Mouse (Mus musculus) CH12.LX (cell line): ENCODE results near the gene Rab4a. TPM values are rescaled to one million over a fixed set of nuclear protein-coding genes. Genes with fewer than 3 reads are reported as not detected.

Experiments
- DNase-seq: peaks from one replicate; pipeline ENCODE4 v3.0.0-alpha.2; 2013; ENCODE audit errors: extremely low read depth
- H3K27ac ChIP-seq: 2 replicates; pipeline ENCODE4 v1.5.1; 2012; ENCODE audit warnings: low read depth, mild to moderate bottlenecking, control low read depth, moderate library complexity; ENCODE audit not compliant: insufficient read depth
- H3K27me3 ChIP-seq: replicated peaks from 2 replicates; pipeline ENCODE3; 2012; ENCODE audit warnings: inconsistent platforms
- H3K36me3 ChIP-seq, 2 experiments: replicated peaks in 1 of 2; 2 replicates each; pipeline versions ENCODE3 to v1.6.1; 2012; ENCODE audit warnings: inconsistent platforms in 1 of 2, low read length in 1 of 2, mild to moderate bottlenecking in 1 of 2, mixed read lengths in 1 of 2, moderate library complexity in 1 of 2; ENCODE audit not compliant: control insufficient read depth in 1 of 2, insufficient read depth in 1 of 2
- H3K4me1 ChIP-seq, 2 experiments: 2 replicates each; pipeline ENCODE4 v1.6.1; 2012; ENCODE audit warnings: inconsistent platforms in 1 of 2, moderate library complexity in 1 of 2; ENCODE audit not compliant: insufficient read depth in 2 of 2, control insufficient read depth in 1 of 2
- H3K4me2 ChIP-seq: 2 replicates; pipeline ENCODE4 v1.6.1; 2012; ENCODE audit warnings: low read depth, mild to moderate bottlenecking, control low read depth; ENCODE audit not compliant: poor library complexity, insufficient read depth, severe bottlenecking
- H3K4me3 ChIP-seq, 3 experiments: fragments of 150-350 bp in 1 of 3; sonication (generic) in 1 of 3; replicated peaks in 1 of 3; 2 replicates each; pipeline versions ENCODE3 to v1.5.1; 2011 to 2012; ENCODE audit warnings: low read depth in 2 of 3, low read length in 2 of 3, mild to moderate bottlenecking in 2 of 3, moderate library complexity in 2 of 3, control low read depth in 1 of 3, improper control_type of control experiment in 1 of 3, inconsistent platforms in 1 of 3, mixed read lengths in 1 of 3; ENCODE audit not compliant: poor library complexity in 1 of 3
- H3K79me2 ChIP-seq: replicated peaks from 2 replicates; pipeline ENCODE4 v1.6.1; 2012; ENCODE audit warnings: mild to moderate bottlenecking, moderate library complexity; ENCODE audit not compliant: control insufficient read depth, poor library complexity, insufficient read depth, severe bottlenecking; ENCODE audit errors: extremely low read depth
- H3K9ac ChIP-seq: 2 replicates; pipeline ENCODE4 v1.6.1; 2012; ENCODE audit warnings: low read depth, mild to moderate bottlenecking, control low read depth, moderate library complexity; ENCODE audit not compliant: insufficient read depth
- H3K9me3 ChIP-seq: replicated peaks from 2 replicates; pipeline ENCODE3; 2012; ENCODE audit warnings: low read length, inconsistent platforms, mixed read lengths
- CHD1 ChIP-seq: IDR thresholded peaks from 2 replicates; pipeline ENCODE4 v1.6.1; 2012; ENCODE audit warnings: low read depth, low read length, improper control_type of control experiment, inconsistent platforms
- CTCF ChIP-seq, 2 experiments: IDR thresholded peaks in 1 of 2; conservative IDR thresholded peaks in 1 of 2; 2 replicates each; pipeline ENCODE4 v1.5.1; 2011 to 2012; ENCODE audit warnings: low read depth in 2 of 2, low read length in 2 of 2, improper control_type of control experiment in 1 of 2, inconsistent platforms in 1 of 2, mild to moderate bottlenecking in 1 of 2, moderate library complexity in 1 of 2
- E2F4 ChIP-seq: IDR thresholded peaks from 2 replicates; pipeline ENCODE4 v1.6.1; 2011; ENCODE audit warnings: low read depth, low read length, improper control_type of control experiment; ENCODE audit not compliant: insufficient replicate concordance
- ETS1 ChIP-seq: conservative IDR thresholded peaks from 2 replicates; pipeline ENCODE4 v1.6.1; 2012; ENCODE audit warnings: low read depth, mild to moderate bottlenecking, inconsistent platforms, low read length, improper control_type of control experiment, moderate library complexity
- IRF4 ChIP-seq: IDR thresholded peaks from 2 replicates; pipeline ENCODE4 v1.6.1; 2014; ENCODE audit warnings: low read depth, mild to moderate bottlenecking, inconsistent platforms, low read length, improper control_type of control experiment
- JUN ChIP-seq: IDR thresholded peaks from 2 replicates; pipeline ENCODE4 v1.6.1; 2011; ENCODE audit warnings: low read depth, mild to moderate bottlenecking, low read length, improper control_type of control experiment, moderate library complexity; ENCODE audit not compliant: insufficient read depth
- MAFK ChIP-seq: IDR thresholded peaks from 2 replicates; pipeline ENCODE4 v1.6.1; 2011; ENCODE audit warnings: low read length, improper control_type of control experiment; ENCODE audit not compliant: insufficient replicate concordance
- MAX ChIP-seq: IDR thresholded peaks from 2 replicates; pipeline ENCODE4 v1.6.1; 2011; ENCODE audit warnings: low read length, improper control_type of control experiment
- MXI1 ChIP-seq: IDR thresholded peaks from 2 replicates; pipeline ENCODE4 v1.6.1; 2011; ENCODE audit warnings: mild to moderate bottlenecking, low read depth, low read length, improper control_type of control experiment
- SIN3A ChIP-seq: IDR thresholded peaks from 2 replicates; pipeline ENCODE4 v1.6.1; 2012; ENCODE audit warnings: low read length, improper control_type of control experiment, inconsistent platforms
- USF1 ChIP-seq: IDR thresholded peaks from 2 replicates; pipeline ENCODE4 v1.6.1; 2014; ENCODE audit warnings: low read depth, mild to moderate bottlenecking, inconsistent platforms, low read length, improper control_type of control experiment
- USF2 ChIP-seq: conservative IDR thresholded peaks from 2 replicates; pipeline ENCODE4 v1.6.1; 2011; ENCODE audit warnings: low read depth, low read length, improper control_type of control experiment
- ZC3H11A ChIP-seq: IDR thresholded peaks from 2 replicates; pipeline ENCODE4 v1.6.1; 2012; ENCODE audit warnings: low read depth, mild to moderate bottlenecking, inconsistent platforms, low read length, improper control_type of control experiment
- ZMIZ1 ChIP-seq: IDR thresholded peaks from 2 replicates; pipeline ENCODE4 v1.6.1; 2012; ENCODE audit warnings: low read depth, mild to moderate bottlenecking, inconsistent platforms, low read length, improper control_type of control experiment
- dilution Hi-C: fragments of 300-500 bp; cut with MboI; formaldehyde crosslinking; loops from 2 replicates; pipeline ENCODE4 v1.14.3; 2020; ENCODE audit warnings: low sequenced_read_pairs; ENCODE audit not compliant: extremely low pct_unique_long_range_greater_than_20kb, extremely low pct_ligation_motif_present
- in situ Hi-C: fragments of 300-500 bp; cut with MboI; formaldehyde crosslinking; loops from 3 replicates; pipeline ENCODE4 v1.14.3; 2019; ENCODE audit warnings: low sequenced_read_pairs, low pct_ligation_motif_present, low pct_unique_long_range_greater_than_20kb, mixed read lengths
- polyA plus RNA-seq: library from polyadenylated mRNA; unstranded; fragments of >175 nt; gene quantifications from 2 replicates; pipeline ENCODE4 v1.2.1, GENCODE M21; 2012; ENCODE audit warnings: low read depth; ENCODE audit not compliant: insufficient read length
- total RNA-seq, 2 experiments: library from RNA; depleted of rRNA; stranded (reverse); fragments of 300-350 nt in 1 of 2; fragments of >200 nt in 1 of 2; gene quantifications; 2 replicates each; pipeline ENCODE4 v1.2.3; 2012 to 2014

Rab4a gene
- total and polyA plus RNA-seq, 3 experiments: not detected

DNA sequence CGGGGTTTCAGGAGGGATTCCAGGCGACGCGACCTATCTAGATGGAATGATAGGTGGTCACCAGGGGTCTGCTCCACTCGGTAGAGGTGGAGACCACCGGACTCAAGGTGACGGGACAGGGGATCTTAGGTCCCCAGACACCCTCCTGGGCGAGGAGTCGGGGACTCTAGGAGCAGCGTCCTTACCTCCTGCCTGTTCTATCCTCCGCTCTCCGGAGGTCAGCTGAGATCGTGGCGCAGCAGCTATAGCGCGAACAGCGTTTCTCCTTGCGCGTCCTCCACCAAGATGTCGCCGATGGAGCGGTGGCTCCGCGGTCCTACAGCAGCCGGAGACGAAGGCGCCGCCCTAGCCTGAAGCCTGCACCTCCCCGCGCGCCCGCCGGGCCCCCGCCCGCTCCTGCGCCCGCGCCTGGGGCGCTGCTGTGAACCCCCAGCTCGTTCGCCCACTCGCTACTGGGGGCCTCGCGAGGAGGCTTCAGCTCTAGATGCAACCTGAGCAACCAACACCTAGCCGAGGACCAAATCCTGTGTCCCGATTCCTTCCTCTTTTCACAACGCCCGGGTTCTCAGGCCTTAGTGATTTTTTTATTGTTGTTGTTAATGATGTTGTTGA is 54.0 kb downstream of the Rab4a start, which contains the start of gene Ccsap:
Gene Ccsap, minus strand, starts transcription at position 562 of the 612 bp plus-strand sequence.
- H3K27ac ChIP-seq: peak within 1 kb of the TSS; percentile 33

DNA sequence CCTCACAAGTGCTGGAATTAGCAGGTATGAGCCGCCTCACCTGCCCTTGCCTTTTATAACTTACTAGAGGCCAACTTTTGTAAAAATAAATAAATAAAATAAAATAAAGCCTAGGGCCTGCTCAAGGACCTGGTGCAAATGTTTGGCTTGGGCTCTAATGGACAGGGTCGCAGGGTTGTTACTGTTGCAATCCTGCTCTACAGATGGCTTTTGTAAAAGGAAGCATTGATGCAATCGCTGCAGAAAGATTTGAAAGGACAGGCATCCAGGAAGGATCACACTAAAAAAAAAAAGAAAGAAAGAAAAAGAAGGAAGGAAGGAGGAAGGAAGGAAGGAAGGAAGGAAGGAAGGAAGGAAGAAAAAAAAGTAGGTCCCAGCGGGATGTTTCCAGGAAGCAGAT is 54.6 kb downstream of the Rab4a start:
- Histone ChIP-seq H3K36me3 (peaks cover 0 to 4% of the 10 kb centered on the region in 2 experiments), H3K79me2 (peaks cover 4% of the 10 kb centered on the region), H3K4me1 (peaks cover 4 to 15% of the 10 kb centered on the region in 2 experiments), H3K4me3 (no peak overlapping the region), H3K9ac (no peak overlapping the region), H3K4me2 (no peak overlapping the region), H3K27ac (no peak overlapping the region), H3K9me3 (peaks cover 3% of the 10 kb centered on the region), H3K27me3 (peaks cover 46% of the 10 kb centered on the region)
- no peak for DNase-seq
- dilution Hi-C loops (no loop called here), in situ Hi-C loops (no loop called here)
- no peak for TF ChIP-seq MAFK
- no peak for TF ChIP-seq CTCF (conservative IDR thresholded peaks at IDR 0.05 in 1 of 2, IDR thresholded peaks at IDR 0.05 in 1 of 2; ENCODE audit: low read depth in 2 of 2, low read length in 2 of 2)
- TF ChIP-seq USF1: no peak
- TF ChIP-seq MAX: no peak
- TF ChIP-seq E2F4: no peak
- TF ChIP-seq ZMIZ1: no peak
- TF ChIP-seq ZC3H11A: no peak
- TF ChIP-seq USF2: no peak
- no peak for TF ChIP-seq MXI1
- no peak for TF ChIP-seq CHD1
- TF ChIP-seq ETS1: no peak
- TF ChIP-seq JUN: no peak

More for the DNA sequence above, 54.0 kb downstream of the Rab4a start, which contains the start of gene Ccsap:
- dilution Hi-C loops (no loop called here), in situ Hi-C loops (no loop called here)
- Histone ChIP-seq H3K4me1 (peaks cover 4 to 15% of the 10 kb centered on the region in 2 experiments), H3K27me3 (peaks cover 42% of the 10 kb centered on the region), H3K4me2 (peak within 1 kb of the TSS; percentile 93), H3K9ac (peak within 1 kb of the TSS; percentile 56), H3K4me3 (peak within 1 kb of the TSS; percentile 85 to 94 (median 88)), H3K36me3 (peaks cover 0 to 4% of the 10 kb centered on the region in 2 experiments), H3K9me3 (peaks cover 4% of the 10 kb centered on the region), H3K79me2 (peaks cover 4% of the 10 kb centered on the region)
- TF ChIP-seq SIN3A (no peak), MXI1 (no peak; the same call in 1 of the 2 replicates), ZC3H11A (no peak), IRF4 (0 out of 2 replicates have a peak, but pooled peaks have one; percentile 4)
- no peak for DNase-seq
